Mouse (Mus musculus): ENCODE results near the gene Fgf18. TPM values are rescaled to one million over a fixed set of nuclear protein-coding genes. Genes with fewer than 3 reads are reported as not detected.

Fgf18 gene
- polyA plus RNA-seq, 1 experiment from 2014 or later, result 10.1 TPM

- Histone ChIP-seq H3K4me3 (replicated peaks; ENCODE audit: low read length) (no peak overlapping the region), H3K4me2 (replicated peaks) (no peak overlapping the region), H3K27ac (no peak overlapping the region), H3K9ac (no peak overlapping the region), H3K27me3 (ENCODE audit: control insufficient read depth, insufficient read depth, low read length) (peaks cover 28% of the 10 kb centered on the region), H3K36me3 (replicated peaks; ENCODE audit: control insufficient read depth, insufficient read depth) (no peaks in the 10 kb centered on the region), H3K9me3 (ENCODE audit: control insufficient read depth, low read length) (no peaks in the 10 kb centered on the region), H3K4me1 (replicated peaks; ENCODE audit: control insufficient read depth, insufficient read depth, low read length) (peaks cover 7% of the 10 kb centered on the region)
- ATAC-seq (ENCODE audit: low FRiP score) (peak; percentile 79), DNase-seq (ENCODE audit: low spot score) (peak; percentile 85)
- 28% methylated on average over 20 of the region's 20 CpGs for WGBS
Measured at GRCm38 (mm10) chr11:33176525-33177245, 29.5 kb upstream of the Fgf18 start.

- no peak for ATAC-seq (ENCODE audit: low FRiP score)
- no peaks in the 10 kb centered on the region for H3K9me3 ChIP-seq (ENCODE audit: control insufficient read depth, low read length)
- DNase-seq (ENCODE audit: low spot score), result no peak
- no peak overlapping the region for H3K9ac ChIP-seq
- peaks cover 20% of the 10 kb centered on the region; the same call in 1 of the 2 replicates for H3K27me3 ChIP-seq (ENCODE audit: control insufficient read depth, insufficient read depth, low read length)
- no peak overlapping the region for H3K4me2 ChIP-seq (replicated peaks)
- no peak overlapping the region for H3K27ac ChIP-seq
- H3K4me1 ChIP-seq (replicated peaks; ENCODE audit: control insufficient read depth, insufficient read depth, low read length), result peaks cover 2% of the 10 kb centered on the region
- no peak overlapping the region for H3K4me3 ChIP-seq (replicated peaks; ENCODE audit: low read length)
- WGBS, result 79% methylated on average over 2 of the region's 3 CpGs
- H3K36me3 ChIP-seq (replicated peaks; ENCODE audit: control insufficient read depth, insufficient read depth), result no peaks in the 10 kb centered on the region
Measured at GRCm38 (mm10) chr11:33175768-33176167, 28.6 kb upstream of the Fgf18 start.

DNA sequence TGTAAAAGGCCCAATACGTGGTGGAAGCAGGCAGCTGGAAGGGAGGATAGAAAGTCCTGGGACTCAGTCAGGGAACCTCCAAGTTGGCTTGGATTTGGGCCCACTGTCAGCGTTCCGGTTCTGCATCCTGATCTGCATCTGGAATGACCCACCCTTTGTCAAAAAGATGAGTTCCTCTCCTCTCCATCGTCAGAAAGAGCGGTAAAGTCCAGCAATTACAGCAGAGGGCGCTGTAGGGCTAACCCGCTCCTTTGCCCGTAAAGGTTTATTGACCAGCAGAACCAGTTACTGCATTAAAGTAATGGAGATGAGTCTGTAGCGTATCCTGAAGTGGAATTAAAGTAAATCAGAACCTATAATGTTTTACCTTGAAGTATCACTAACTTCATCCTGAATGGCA is 23.3 kb upstream of the Fgf18 start:
- 14% methylated on average over 9 of the region's 9 CpGs for WGBS
- DNase-seq (ENCODE audit: low spot score) (peak; percentile 47), ATAC-seq (ENCODE audit: low FRiP score) (no peak)
- H3K9ac ChIP-seq, result no peak overlapping the region
- H3K4me2 ChIP-seq (replicated peaks), result no peak overlapping the region
- H3K27ac ChIP-seq, result no peak overlapping the region
- H3K4me3 ChIP-seq (replicated peaks; ENCODE audit: low read length), result no peak overlapping the region
- no peaks in the 10 kb centered on the region for H3K36me3 ChIP-seq (replicated peaks; ENCODE audit: control insufficient read depth, insufficient read depth)
- H3K9me3 ChIP-seq (ENCODE audit: control insufficient read depth, low read length), result no peaks in the 10 kb centered on the region
- H3K4me1 ChIP-seq (replicated peaks; ENCODE audit: control insufficient read depth, insufficient read depth, low read length), result no peaks in the 10 kb centered on the region
- H3K27me3 ChIP-seq (ENCODE audit: control insufficient read depth, insufficient read depth, low read length), result no peaks in the 10 kb centered on the region

- Histone ChIP-seq H3K9ac (peak within 1 kb of the TSS; percentile 95), H3K4me2 (replicated peaks) (peak within 1 kb of the TSS; percentile 93), H3K4me3 (replicated peaks; ENCODE audit: low read length) (peak within 1 kb of the TSS; percentile 94), H3K27me3 (ENCODE audit: control insufficient read depth, insufficient read depth, low read length) (no peaks in the 10 kb centered on the region), H3K9me3 (ENCODE audit: control insufficient read depth, low read length) (no peaks in the 10 kb centered on the region), H3K36me3 (replicated peaks; ENCODE audit: control insufficient read depth, insufficient read depth) (peaks cover 34% of the 10 kb centered on the region), H3K4me1 (replicated peaks; ENCODE audit: control insufficient read depth, insufficient read depth, low read length) (peaks cover 17% of the 10 kb centered on the region), H3K27ac (peak within 1 kb of the TSS; percentile 99)
- DNase-seq (ENCODE audit: low spot score) (peak; percentile 100), ATAC-seq (ENCODE audit: low FRiP score) (peak; percentile 96)
- 3% methylated on average over 48 of the region's 49 CpGs for WGBS
Measured at GRCm38 (mm10) chr11:33162998-33163506, 15.9 kb upstream of the Fgf18 start, which contains the start of gene Npm1. Gene Npm1, minus strand, starts transcription at chr11:33163206.

- peaks cover 41% of the 10 kb centered on the region for H3K36me3 ChIP-seq (replicated peaks; ENCODE audit: control insufficient read depth, insufficient read depth)
- DNase-seq (ENCODE audit: low spot score), result peak; percentile 74
- peak overlapping the region; percentile 99 for H3K27ac ChIP-seq
- peak overlapping the region; percentile 94 for H3K4me3 ChIP-seq (replicated peaks; ENCODE audit: low read length)
- peak overlapping the region; percentile 93 for H3K4me2 ChIP-seq (replicated peaks)
- peak; percentile 65 for ATAC-seq (ENCODE audit: low FRiP score)
- H3K4me1 ChIP-seq (replicated peaks; ENCODE audit: control insufficient read depth, insufficient read depth, low read length), result peaks cover 17% of the 10 kb centered on the region
- peak overlapping the region; percentile 95 for H3K9ac ChIP-seq
- H3K27me3 ChIP-seq (ENCODE audit: control insufficient read depth, insufficient read depth, low read length), result no peaks in the 10 kb centered on the region
- WGBS, result 3% methylated on average over 50 of the region's 53 CpGs
- H3K9me3 ChIP-seq (ENCODE audit: control insufficient read depth, low read length), result no peaks in the 10 kb centered on the region
Measured at GRCm38 (mm10) chr11:33162211-33162997, 15.2 kb upstream of the Fgf18 start.

- ATAC-seq (ENCODE audit: low FRiP score) (no peak), DNase-seq (ENCODE audit: low spot score) (no peak)
- H3K4me1 ChIP-seq (replicated peaks; ENCODE audit: control insufficient read depth, insufficient read depth, low read length), result peaks cover 17% of the 10 kb centered on the region
- H3K9ac ChIP-seq, result no peak overlapping the region
- no peak overlapping the region for H3K4me3 ChIP-seq (replicated peaks; ENCODE audit: low read length)
- H3K27ac ChIP-seq, result no peak overlapping the region
- WGBS, result 95% methylated on average over 3 of the region's 3 CpGs
- H3K27me3 ChIP-seq (ENCODE audit: control insufficient read depth, insufficient read depth, low read length), result no peaks in the 10 kb centered on the region
- H3K4me2 ChIP-seq (replicated peaks), result no peak overlapping the region
- no peaks in the 10 kb centered on the region for H3K9me3 ChIP-seq (ENCODE audit: control insufficient read depth, low read length)
- H3K36me3 ChIP-seq (replicated peaks; ENCODE audit: control insufficient read depth, insufficient read depth), result peaks cover 64% of the 10 kb centered on the region
Measured at GRCm38 (mm10) chr11:33159741-33160140, 12.5 kb upstream of the Fgf18 start.

DNA sequence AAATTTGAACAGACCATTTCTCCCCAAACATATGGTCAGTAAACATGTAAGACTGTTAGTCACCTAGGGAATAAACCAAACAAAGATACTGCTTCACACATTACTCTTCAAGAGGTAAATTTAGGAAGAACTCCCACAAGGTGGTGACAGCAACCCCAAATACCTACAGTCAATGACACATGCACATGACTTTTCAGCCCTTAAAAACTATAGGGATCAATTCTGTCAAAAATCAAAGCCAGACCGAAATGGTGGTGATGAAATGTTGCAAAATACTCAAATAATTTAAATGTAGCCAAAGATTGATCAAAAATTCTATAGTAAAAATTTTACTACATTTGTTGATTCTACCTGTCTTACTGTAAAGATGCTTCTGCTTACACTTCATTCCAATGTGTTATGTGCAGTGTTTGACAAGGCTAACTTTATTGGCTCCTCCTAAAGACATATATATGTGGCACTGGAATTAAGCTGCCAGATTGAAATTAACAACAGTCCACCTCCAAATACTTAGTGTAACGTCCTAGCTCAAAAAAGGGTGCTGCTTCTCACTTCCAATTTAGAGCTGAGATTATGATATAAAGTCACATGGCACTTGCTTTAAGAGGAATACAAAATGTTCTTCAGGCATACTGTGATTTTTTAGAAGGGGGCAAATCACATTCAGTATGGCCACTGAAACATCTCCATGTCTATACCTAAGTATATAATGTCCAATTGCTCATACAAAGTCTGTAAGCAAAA is 10.4 kb upstream of the Fgf18 start:
- Histone ChIP-seq H3K4me3 (replicated peaks; ENCODE audit: low read length) (no peak overlapping the region), H3K36me3 (replicated peaks; ENCODE audit: control insufficient read depth, insufficient read depth) (peaks cover 85% of the 10 kb centered on the region), H3K27ac (no peak overlapping the region), H3K9me3 (ENCODE audit: control insufficient read depth, low read length) (no peaks in the 10 kb centered on the region), H3K4me2 (replicated peaks) (no peak overlapping the region), H3K4me1 (replicated peaks; ENCODE audit: control insufficient read depth, insufficient read depth, low read length) (peaks cover 17% of the 10 kb centered on the region), H3K27me3 (ENCODE audit: control insufficient read depth, insufficient read depth, low read length) (no peaks in the 10 kb centered on the region), H3K9ac (no peak overlapping the region)
- WGBS, result 84% methylated on average over 2 of the region's 2 CpGs
- DNase-seq (ENCODE audit: low spot score), result no peak
- ATAC-seq (ENCODE audit: low FRiP score), result no peak

DNA sequence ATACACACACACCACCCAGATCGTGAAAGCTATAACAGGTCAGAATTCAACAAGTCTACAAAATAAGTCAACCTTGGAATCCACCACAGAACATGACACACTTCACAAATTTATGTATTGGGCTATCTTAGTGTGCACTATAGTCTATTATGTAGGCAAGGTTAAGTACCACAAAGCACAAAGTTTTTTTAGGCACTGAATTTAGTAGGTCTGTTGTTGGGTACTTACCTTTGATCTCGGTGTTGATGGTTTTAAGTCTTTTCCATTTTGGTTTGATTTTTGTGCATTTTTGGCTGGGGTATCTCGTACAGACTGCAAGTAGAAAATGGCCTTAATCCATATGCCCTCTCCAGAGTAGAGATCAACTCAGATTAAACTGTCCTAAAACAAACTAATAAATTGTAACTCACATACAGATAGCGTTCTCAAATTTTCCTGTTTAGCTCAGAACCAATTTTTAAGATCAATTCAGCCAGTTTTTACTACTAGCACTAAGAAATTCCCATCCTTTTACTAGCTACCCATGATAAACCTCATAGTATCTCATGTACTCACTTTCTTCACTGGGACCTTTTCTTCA is 9.3 kb upstream of the Fgf18 start:
- no peak overlapping the region for H3K4me3 ChIP-seq (replicated peaks; ENCODE audit: low read length)
- ATAC-seq (ENCODE audit: low FRiP score) (no peak), DNase-seq (ENCODE audit: low spot score) (no peak)
- H3K9me3 ChIP-seq (ENCODE audit: control insufficient read depth, low read length), result no peaks in the 10 kb centered on the region
- H3K36me3 ChIP-seq (replicated peaks; ENCODE audit: control insufficient read depth, insufficient read depth), result peaks cover 96% of the 10 kb centered on the region
- 85% methylated on average over 4 of the region's 4 CpGs for WGBS
- no peak overlapping the region for H3K4me2 ChIP-seq (replicated peaks)
- H3K4me1 ChIP-seq (replicated peaks; ENCODE audit: control insufficient read depth, insufficient read depth, low read length), result peaks cover 13% of the 10 kb centered on the region
- no peak overlapping the region for H3K27ac ChIP-seq
- H3K27me3 ChIP-seq (ENCODE audit: control insufficient read depth, insufficient read depth, low read length), result no peaks in the 10 kb centered on the region
- no peak overlapping the region for H3K9ac ChIP-seq

All from hindbrain, embryonic 14.5 days (tissue).